Mouse (Mus musculus) Patski (cell line): ENCODE measurements around the gene Ccdc9. TPM values are rescaled to one million over a fixed set of nuclear protein-coding genes. Genes with fewer than 3 reads are reported as not detected.
"Not testable (repeated sequence)": the region's sequence is repeated elsewhere in the genome, so short reads cannot be mapped to it uniquely, and the experiment has no call there.

Experiments
- ATAC-seq: fragments of 100-300 bp; one replicate; pipeline ENCODE4 v1.8.0; 2021
- CTCF ChIA-PET: fragments of 350-600 bp; sonication (Branson Sonifier 250); formaldehyde crosslinking; loops from one replicate; lab custom pipeline; 2022; ENCODE audit warnings: inconsistent platforms; lab: Charles Lee
- POLR2A ChIA-PET: fragments of 350-600 bp; sonication (Branson Sonifier 250); formaldehyde crosslinking; loops from one replicate; lab custom pipeline; 2022; ENCODE audit warnings: antibody characterized with exemption, inconsistent platforms; lab: Charles Lee
- DNase-seq: peaks from one replicate; pipeline ENCODE4 v3.0.0-alpha.2; 2011; ENCODE audit warnings: low read depth, low spot score
- H3K27me3 ChIP-seq: fragments of 371-371 bp; one replicate; pipeline ENCODE4 v1.5.1; 2021
- CTCF ChIP-seq: fragments of 100-300 bp; IDR thresholded peaks from one replicate; pipeline ENCODE4 v1.5.1; 2021
- in situ Hi-C: fragments of 300-500 bp; cut with MboI; formaldehyde crosslinking; loops from 3 replicates; pipeline ENCODE4 v1.11.1; 2018; ENCODE audit warnings: low pct_unique_long_range_greater_than_20kb, mixed read lengths
- polyA plus RNA-seq: library from polyadenylated mRNA; unstranded; gene quantifications from one replicate; pipeline ENCODE4 v1.2.3, GENCODE M21; 2021

The Ccdc9 gene
- polyA plus RNA-seq, 1 experiment from 2014 or later, result 78.2 TPM

- no peak for TF ChIP-seq CTCF
- ChIA-PET POLR2A (interaction anchor here (1.5 kb wide), 1 partner anchor 9 kb away, joined by 3 read pairs; no protein-coding TSS in a partner anchor), CTCF (interaction anchor here (0.9 to 1.7 kb wide), 2 partner anchors 11 to 20 kb away, joined by 4 read pairs; no protein-coding TSS in a partner anchor)
- no peaks in the 10 kb centered on the region for H3K27me3 ChIP-seq
- in situ Hi-C loops, result no loop called here
- ATAC-seq, result no peak
- DNase-seq, result no peak
Observed at GRCm38 (mm10) chr7:16274922-16275890, 11.4 kb downstream of the Ccdc9 start.

GRCm38 (mm10) chr7:16273766-16274140 is 12.8 kb downstream of the Ccdc9 start:
- ChIA-PET POLR2A (no interaction called here), CTCF (interaction anchor here (1.0 kb wide), 1 partner anchor 11 kb away, joined by 3 read pairs; no protein-coding TSS in a partner anchor)
- in situ Hi-C loops, result no loop called here
- ATAC-seq (no peak), DNase-seq (no peak)
- TF ChIP-seq CTCF, result no peak
- no peaks in the 10 kb centered on the region for H3K27me3 ChIP-seq

DNA sequence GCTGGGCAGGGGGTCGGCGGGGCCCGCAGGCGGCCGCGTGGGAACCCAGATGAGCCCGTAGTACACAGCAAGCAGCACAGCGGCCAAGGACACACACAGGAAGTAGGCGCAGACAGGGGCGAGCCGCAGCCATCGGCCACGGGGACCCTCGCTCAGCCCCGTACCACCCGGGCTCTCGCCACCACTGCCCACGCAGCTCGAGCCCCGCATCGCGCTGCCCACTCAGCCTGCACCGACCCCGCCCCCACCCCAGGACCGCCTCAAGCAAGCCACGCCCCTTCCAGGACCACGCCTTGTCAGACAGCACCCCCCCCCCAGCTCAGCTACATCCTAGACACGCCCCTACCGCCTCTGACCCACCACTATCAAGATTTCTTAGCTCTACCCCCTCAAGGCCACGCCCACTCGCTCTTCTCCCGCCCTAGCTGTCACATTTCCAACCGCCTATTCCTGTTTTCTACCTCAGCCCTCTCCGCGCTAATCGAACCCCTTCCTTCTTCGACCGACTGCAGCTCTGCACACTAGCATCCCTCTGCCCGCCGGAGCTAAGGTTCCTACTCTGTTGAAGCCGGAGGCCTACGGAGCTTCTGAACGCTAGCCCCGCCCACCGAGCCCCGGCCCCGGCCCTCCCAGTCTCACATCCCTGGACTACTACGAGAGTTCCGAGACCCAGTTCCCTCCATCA is 13.4 kb downstream of the Ccdc9 start, which contains the start of gene Inafm1:
TSS of gene Inafm1 (minus strand) at position 537 of the 685 bp plus-strand sequence.
- no peaks in the 10 kb centered on the region for H3K27me3 ChIP-seq
- no peak for TF ChIP-seq CTCF
- ChIA-PET CTCF (interaction anchor here (2.1 kb wide), 1 partner anchor 10 kb away, joined by 12 read pairs; no protein-coding TSS in a partner anchor), POLR2A (interaction anchor here (1.5 kb wide), 1 partner anchor 10 kb away, joined by 3 read pairs; no protein-coding TSS in a partner anchor)
- in situ Hi-C loops, result no loop called here
- ATAC-seq, result peak; percentile 54
- no peak for DNase-seq

GRCm38 (mm10) chr7:16272681-16273080 is 13.9 kb downstream of the Ccdc9 start:
- DNase-seq (no peak), ATAC-seq (peak; percentile 70)
- H3K27me3 ChIP-seq, result no peaks in the 10 kb centered on the region
- in situ Hi-C loops, result no loop called here
- no peak for TF ChIP-seq CTCF
- CTCF ChIA-PET, result interaction anchor here (0.9 to 2.1 kb wide), 2 partner anchors 10 to 221 kb away, joined by 3 to 12 read pairs; no protein-coding TSS in a partner anchor
- POLR2A ChIA-PET, result interaction anchor here (1.5 kb wide), 1 partner anchor 10 kb away, joined by 3 read pairs; no protein-coding TSS in a partner anchor

DNA sequence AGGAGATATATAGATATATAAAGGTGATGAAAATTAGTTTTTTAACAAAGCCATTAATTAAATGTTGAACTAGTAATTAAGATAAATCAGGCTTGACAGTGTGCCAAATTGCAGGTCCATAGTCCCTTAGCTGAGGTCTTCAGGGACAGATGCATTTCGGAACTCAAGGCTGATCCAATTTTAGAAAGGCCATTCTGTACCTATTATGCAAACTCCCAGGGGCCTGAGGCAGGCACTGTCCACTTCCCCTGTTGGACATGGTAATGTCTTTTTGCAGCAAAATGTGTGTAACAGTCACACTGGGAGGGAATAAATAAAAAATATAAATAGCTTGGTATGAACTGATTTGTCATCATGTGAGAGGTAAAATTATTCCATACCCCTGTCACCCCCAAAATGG is 15.5 kb downstream of the Ccdc9 start:
- ATAC-seq (no peak), DNase-seq (no peak)
- ChIA-PET CTCF (interaction anchor here (1.2 to 2.1 kb wide), 2 partner anchors 8 to 78 kb away, joined by 3 to 12 read pairs; no protein-coding TSS in a partner anchor), POLR2A (no interaction called here)
- in situ Hi-C loops, result no loop called here
- TF ChIP-seq CTCF, result no peak
- no peaks in the 10 kb centered on the region for H3K27me3 ChIP-seq

GRCm38 (mm10) chr7:16266593-16266992 is 20.0 kb downstream of the Ccdc9 start:
- H3K27me3 ChIP-seq, ATAC-seq, CTCF ChIA-PET, in situ Hi-C loops, DNase-seq, POLR2A ChIA-PET: not testable (repeated sequence)

DNA sequence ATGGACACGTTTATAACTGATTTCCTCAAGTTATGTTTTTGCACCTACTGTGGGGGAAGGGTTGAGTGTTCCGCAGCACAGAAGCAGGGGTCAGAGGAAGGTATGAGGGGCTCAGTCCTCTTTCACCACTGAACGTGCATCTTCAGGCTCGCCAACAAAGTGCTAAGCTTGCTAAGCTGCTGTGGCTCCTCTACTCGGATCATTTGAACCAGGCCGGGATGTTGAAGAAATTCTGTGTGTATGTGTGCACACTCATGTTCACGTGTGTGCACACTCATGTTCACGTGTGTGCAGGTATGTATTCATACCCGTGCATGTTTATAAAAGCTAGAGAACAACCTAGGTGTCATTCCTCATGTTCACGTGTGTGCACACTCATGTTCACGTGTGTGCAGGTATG is 20.7 kb downstream of the Ccdc9 start:
- no peak for TF ChIP-seq CTCF
- in situ Hi-C loops, result no loop called here
- ATAC-seq (no peak), DNase-seq (no peak)
- CTCF ChIA-PET, result no interaction called here
- H3K27me3 ChIP-seq, result no peaks in the 10 kb centered on the region
- POLR2A ChIA-PET, result no interaction called here

DNA sequence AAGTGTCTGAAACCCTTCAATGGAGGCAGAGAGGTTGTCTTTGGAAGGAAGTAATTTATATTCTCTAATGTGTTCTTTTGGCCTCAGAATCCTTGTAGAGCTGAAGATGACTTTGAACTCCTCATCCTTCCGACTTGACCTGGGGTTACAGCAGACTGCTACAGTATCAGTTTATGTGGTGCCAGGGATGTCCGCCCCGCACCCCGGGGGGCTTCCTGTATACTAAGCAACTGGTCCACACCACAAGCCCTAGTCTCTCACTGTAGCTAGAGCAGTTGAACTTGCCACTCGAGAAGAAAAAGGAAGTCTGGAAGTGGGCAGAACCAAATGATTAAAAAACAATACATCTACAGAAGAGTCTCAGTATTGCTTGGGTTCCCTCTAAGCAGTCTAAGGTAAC is 22.8 kb downstream of the Ccdc9 start:
- H3K27me3 ChIP-seq, result no peaks in the 10 kb centered on the region
- ATAC-seq (no peak), DNase-seq (no peak)
- CTCF ChIA-PET, result interaction anchor here (1.7 to 2.7 kb wide), 7 partner anchors 8 to 167 kb away, joined by 4 to 30 read pairs (median 10); no protein-coding TSS in a partner anchor
- POLR2A ChIA-PET, result interaction anchor here (0.7 kb wide), 3 partner anchors 19 to 57 kb away, joined by 3 to 4 read pairs (median 3); no protein-coding TSS in a partner anchor
- in situ Hi-C loops, result loop anchor here (5.0 kb wide), 1 partner anchor 72 kb away; no protein-coding TSS in a partner anchor
- no peak for TF ChIP-seq CTCF

DNA sequence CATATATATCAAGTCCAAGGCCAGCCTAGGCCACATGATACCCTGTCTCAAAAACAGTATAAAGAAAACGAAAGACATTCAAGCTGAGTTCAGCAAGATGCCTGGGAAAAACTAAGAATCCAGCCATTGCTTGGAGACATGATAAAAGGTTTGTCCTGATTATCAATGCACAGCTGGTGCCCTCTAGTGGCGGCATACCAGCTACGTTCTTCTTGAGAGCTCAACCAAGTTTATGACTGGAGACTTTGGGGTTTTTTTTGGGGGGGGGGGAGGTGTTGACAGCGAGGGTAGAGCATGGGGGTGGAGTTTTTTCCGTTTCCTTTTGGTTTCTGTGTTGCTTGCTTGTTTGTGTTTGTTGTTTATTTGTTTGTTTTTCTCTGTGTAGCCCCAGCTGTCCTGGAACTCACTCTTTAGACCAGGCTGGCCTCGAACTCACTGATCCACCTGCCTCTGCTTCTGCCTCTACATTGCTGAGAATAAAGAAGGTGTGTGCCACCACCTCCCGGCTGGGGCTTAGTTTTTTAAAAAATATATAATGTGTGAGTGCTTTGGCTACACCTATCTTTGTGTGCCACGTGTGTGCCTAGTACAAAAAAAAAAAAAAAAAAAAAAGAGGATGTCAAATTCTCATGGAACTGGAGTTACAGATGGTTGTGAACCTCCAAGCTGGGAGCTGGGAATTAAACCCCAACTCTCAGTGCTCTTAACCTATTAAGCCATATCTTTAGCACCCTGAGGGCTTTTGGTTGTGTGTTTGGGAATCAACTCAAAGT is 23.4 kb downstream of the Ccdc9 start:
- ChIA-PET CTCF (interaction anchor here (0.6 to 2.7 kb wide), 12 partner anchors 9 to 499 kb away, joined by 3 to 30 read pairs (median 7); partner anchors contain the start of gene Meis3), POLR2A (interaction anchor here (0.7 to 1.2 kb wide), 4 partner anchors 10 to 56 kb away, joined by 3 to 4 read pairs (median 3); partner anchors contain the start of gene Inafm1)
- no peaks in the 10 kb centered on the region for H3K27me3 ChIP-seq
- DNase-seq, result no peak
- in situ Hi-C loops, result loop anchor here (5.0 kb wide), 1 partner anchor 71 kb away; no protein-coding TSS in a partner anchor
- TF ChIP-seq CTCF, result peak; percentile 76
- no peak for ATAC-seq
